Mouse (Mus musculus): ENCODE measurements around the gene Pogk.

The Pogk gene

GRCm38 (mm10) chr1:166381821-166382220, 27.8 kb downstream of the Pogk start:
- in situ Hi-C loops (cut with MboI, MseI): loop anchor here (10.0 to 25.0 kb wide), 3 partner anchors 595 to 1187 kb away; partner anchors contain the start of genes Aldh9a1 (in 1 of the 2), Cd247 (in 1 of the 2) and Sft2d2 (in 1 of the 2)

- in situ Hi-C loops (cut with MboI, MseI): loop anchor here (10.0 to 25.0 kb wide), 3 partner anchors 594 to 1187 kb away; partner anchors contain the start of genes Aldh9a1 (in 1 of the 2), Cd247 (in 1 of the 2) and Sft2d2 (in 1 of the 2)
These were observed 28.3 kb downstream of the Pogk start for GRCm38 (mm10) chr1:166381336-166381735.

DNA sequence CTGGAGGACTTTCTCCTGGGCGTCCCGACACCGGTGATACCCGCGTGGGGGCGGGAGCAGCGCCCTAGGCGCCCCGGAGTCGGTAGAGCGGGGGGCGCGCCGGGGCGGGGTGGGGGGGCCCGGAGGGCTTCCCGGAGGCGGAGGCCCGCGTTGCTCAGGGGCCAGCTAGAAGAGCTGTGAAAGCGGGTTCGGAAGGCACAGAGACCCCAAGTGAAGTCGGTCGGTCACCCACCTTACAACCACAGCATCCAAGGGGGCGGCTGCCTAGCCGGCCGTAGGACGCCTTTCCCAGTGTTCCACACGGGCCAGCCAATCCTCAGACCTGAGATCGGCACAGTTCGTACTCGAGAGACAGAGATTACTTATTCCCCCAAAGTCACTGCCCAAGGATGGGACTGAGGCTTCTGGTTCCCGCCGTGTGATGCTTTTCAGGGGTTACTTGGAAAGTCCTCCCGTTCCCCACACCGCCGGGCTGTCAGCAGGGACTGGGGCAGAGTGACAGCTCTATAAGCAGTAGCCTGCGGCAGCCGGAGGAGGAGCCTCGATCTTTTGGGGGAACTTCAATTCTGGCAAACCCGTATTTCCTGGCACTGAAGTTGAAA, 29.9 kb downstream of the Pogk start:
- in situ Hi-C loops (cut with MboI, MseI): loop anchor here (10.0 to 25.0 kb wide), 4 partner anchors 592 to 1185 kb away; partner anchors contain the start of genes Aldh9a1 (in 1 of the 2), Cd247 (in 1 of the 2), Mpzl1 (in 1 of the 2) and Sft2d2 (in 1 of the 2)

GRCm38 (mm10) chr1:166379013-166379629, 30.5 kb downstream of the Pogk start, which contains the start of gene Tada1:
Gene Tada1 (plus strand): TSS chr1:166379097.
- in situ Hi-C loops (cut with MboI, MseI): loop anchor here in 1 of 2 experiments (10.0 to 25.0 kb wide), 3 partner anchors 592 to 958 kb away; partner anchors contain the start of genes Aldh9a1, Cd247 and Mpzl1

GRCm38 (mm10) chr1:166378431-166379012, 31.1 kb downstream of the Pogk start:
- in situ Hi-C loops (cut with MboI, MseI): loop anchor here in 1 of 2 experiments (10.0 to 25.0 kb wide), 3 partner anchors 591 to 959 kb away; partner anchors contain the start of genes Aldh9a1, Cd247 and Mpzl1

GRCm38 (mm10) chr1:166377171-166377570, 32.5 kb downstream of the Pogk start:
- in situ Hi-C loops (cut with MboI, MseI): loop anchor here in 1 of 2 experiments (10.0 to 25.0 kb wide), 3 partner anchors 590 to 960 kb away; partner anchors contain the start of genes Aldh9a1, Cd247 and Mpzl1

DNA sequence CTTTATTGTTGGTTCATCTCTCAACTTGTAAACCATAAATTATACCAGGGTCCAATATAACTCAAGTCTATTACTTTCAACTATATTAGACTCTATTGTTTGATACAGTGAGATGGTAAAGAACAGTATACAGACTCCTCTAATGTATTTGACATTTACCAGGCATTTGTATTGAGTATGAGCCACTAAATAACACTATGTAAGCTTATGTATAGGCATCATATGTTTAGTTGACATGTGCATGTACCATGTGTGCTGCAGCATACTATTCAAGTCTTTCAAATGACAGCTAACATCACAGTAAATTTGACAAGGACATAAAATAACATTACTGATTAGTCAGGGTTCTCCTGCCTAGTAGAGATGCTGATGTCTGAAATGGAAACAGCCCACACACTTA, 46.5 kb downstream of the Pogk start:
- in situ Hi-C loops (cut with MboI, MseI): loop anchor here (5.0 kb wide), 3 partner anchors 201 to 596 kb away; no protein-coding TSS in a partner anchor

- in situ Hi-C loops (cut with MboI, MseI): loop anchor here (5.0 kb wide), 3 partner anchors 200 to 595 kb away; no protein-coding TSS in a partner anchor
These were observed 47.0 kb downstream of the Pogk start for GRCm38 (mm10) chr1:166362659-166363058.

GRCm38 (mm10) chr1:166361842-166362241, 47.8 kb downstream of the Pogk start:
- in situ Hi-C loops (cut with MboI, MseI): loop anchor here (5.0 kb wide), 3 partner anchors 200 to 595 kb away; no protein-coding TSS in a partner anchor

GRCm38 (mm10) chr1:166360896-166361295, 48.8 kb downstream of the Pogk start:
- in situ Hi-C loops (cut with MboI, MseI): loop anchor here (5.0 kb wide), 3 partner anchors 199 to 594 kb away; no protein-coding TSS in a partner anchor

DNA sequence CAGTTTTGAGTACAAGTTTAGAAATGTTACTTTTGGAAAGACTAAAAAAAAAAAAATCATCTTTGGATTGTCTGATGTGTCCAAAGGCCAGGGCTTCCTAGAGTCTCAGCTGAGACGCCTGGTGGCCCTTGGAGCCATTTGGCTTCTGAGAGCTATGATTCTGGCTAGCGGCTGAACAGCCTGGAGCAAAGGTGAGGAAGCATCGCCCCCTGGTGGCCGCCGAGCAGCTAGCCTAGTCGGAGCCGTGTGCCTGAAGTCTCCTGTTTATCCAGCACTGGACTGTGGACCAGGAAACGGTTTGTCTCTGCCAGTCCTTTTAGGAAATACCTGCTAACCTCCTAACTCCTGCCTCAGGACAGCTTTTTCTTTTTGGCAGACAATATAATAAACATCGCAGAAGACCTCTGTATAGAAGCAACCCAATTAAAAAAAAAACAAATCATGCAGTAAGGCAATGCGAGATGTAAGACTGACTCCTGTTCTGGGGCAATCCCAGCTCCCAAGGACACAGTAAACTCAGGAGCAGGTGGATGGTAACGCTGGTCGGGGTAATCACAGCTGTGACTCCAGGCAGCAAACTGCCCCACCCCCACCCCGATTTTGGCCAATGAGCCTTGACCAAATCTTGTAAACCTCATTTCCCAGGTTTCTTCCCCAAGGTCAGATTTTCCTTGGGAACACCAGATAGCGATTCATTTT, 49.4 kb downstream of the Pogk start:
- in situ Hi-C loops (cut with MboI, MseI): loop anchor here (5.0 kb wide), 3 partner anchors 198 to 593 kb away; no protein-coding TSS in a partner anchor

GRCm38 (mm10) chr1:166349751-166350150, 59.9 kb downstream of the Pogk start:
- in situ Hi-C loops (cut with MboI, MseI): no loop called here

DNA sequence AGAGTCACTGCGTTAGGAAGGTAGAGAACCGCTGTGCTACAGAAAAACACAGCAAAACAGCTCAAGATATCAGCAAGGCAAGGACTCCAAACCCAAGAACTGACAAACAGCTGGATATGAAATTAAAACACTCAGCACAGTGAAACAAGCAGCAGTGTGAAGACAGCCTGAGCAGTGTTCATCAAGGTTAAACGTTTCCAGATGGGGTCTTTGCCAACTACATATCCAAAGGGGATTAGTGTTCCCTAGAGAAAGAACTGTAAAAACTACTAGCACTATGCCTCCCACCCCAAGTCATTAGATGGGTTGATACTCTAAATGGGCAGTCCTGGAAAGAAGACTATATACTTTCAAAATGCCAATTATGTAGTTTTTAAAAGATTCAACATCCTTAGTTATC, 60.3 kb downstream of the Pogk start:
- in situ Hi-C loops (cut with MboI, MseI): no loop called here

- in situ Hi-C loops (cut with MboI, MseI): no loop called here
These were observed 62.8 kb downstream of the Pogk start for GRCm38 (mm10) chr1:166346906-166347305.

- in situ Hi-C loops (cut with MboI, MseI): no loop called here
These were observed 64.1 kb downstream of the Pogk start for GRCm38 (mm10) chr1:166345602-166346001.

DNA sequence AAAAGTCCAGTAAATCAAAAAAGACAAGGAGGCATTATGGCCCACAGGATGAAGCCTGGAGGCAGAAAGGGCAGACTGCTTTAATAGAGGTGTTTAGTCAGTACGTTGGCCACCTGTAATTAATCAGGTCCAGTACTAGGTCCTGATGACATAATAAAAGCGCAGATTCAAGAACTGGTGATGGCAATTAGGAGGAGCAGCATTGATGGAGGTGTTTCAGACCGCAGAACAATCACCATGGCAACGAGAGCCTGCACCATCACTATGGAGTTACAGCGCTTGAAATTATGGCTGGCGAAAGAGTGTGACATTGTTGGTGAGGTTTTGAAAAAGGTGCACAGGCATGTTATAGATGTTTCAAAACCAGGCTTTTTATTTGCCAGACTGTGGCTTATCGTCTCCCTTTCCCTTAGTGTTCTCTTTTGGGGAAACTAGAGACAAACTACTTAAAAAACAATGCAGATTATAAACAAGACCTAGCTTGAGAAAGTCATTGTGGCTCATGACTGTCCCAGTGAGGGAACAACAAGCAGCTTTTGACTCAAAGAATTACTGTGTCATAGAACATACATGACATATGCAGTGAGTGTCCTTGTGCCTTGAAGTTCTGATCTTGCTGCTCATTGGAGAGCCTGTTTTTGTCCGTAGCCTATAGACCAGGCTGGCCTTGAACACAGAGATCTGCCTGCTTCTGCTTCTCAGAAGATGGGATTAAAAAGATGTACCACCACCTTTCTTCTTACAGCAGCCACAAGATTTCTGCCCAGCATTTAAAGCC, 65.2 kb downstream of the Pogk start:
- in situ Hi-C loops (cut with MboI, MseI): no loop called here

- in situ Hi-C loops (cut with MboI, MseI): no loop called here
These were observed 66.1 kb downstream of the Pogk start for GRCm38 (mm10) chr1:166343586-166343985.

DNA sequence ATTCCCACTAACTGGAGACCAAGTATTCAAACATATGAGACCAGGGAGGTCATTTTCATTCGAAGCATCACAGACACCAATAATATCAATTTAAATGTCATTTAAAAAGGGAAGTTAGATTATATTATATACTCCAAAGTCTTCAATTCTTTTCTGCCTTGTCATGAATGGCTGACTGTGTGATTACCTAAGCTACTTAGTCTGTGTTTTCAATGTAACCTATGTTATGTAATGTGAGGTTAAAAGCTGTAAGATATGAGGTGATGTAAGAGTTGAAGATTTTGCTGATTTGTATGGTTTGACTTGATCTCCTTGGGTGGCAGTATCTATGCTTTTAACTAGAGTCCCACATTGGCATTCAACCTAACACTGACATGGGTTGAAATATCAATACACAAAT, 67.1 kb downstream of the Pogk start:
- in situ Hi-C loops (cut with MboI, MseI): no loop called here

DNA sequence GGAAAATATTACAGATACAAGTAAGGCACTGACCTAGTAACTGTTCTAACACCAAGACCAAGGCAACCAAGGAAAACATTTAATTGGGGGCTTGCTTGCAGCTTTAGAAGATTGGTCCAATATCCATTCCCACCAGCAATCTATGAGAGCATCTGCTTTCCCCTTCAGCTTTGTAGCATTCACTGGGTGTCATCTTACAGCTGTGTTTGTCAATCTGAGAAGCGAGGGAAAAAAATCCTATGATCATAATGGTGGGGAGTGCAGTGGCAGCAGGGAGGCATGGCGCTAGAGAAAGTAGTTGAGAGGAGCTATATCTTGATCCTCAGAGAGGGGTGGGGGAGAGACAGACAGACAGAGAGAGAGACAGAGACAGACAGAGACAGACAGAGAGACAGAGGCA, 67.6 kb downstream of the Pogk start:
- in situ Hi-C loops (cut with MboI, MseI): no loop called here

GRCm38 (mm10) chr1:166339110-166339509, 70.6 kb downstream of the Pogk start:
- in situ Hi-C loops (cut with MboI, MseI): no loop called here
